Mouse (Mus musculus) spleen, postnatal 10 days (tissue): Measurements from ENCODE around the gene Orm3.
A peak's percentile ranks its signal among the peaks of the same experiment; 100 is the strongest.

Experiments
- DNase-seq, 2 experiments: peaks; one replicate each; pipeline ENCODE4 v3.0.0; 2021 to 2022; ENCODE audit warnings: low spot score in 2 of 2

The Orm3 gene

GRCm38 (mm10) chr4:63355877-63356665 is at the start of gene Orm3:
Gene Orm3, plus strand, starts transcription at chr4:63356162.
- DNase-seq, result no peak

- DNase-seq, result peak; percentile 63 to 89
These were observed 48.5 kb upstream of the Orm3 start for GRCm38 (mm10) chr4:63307175-63308062.

GRCm38 (mm10) chr4:63308316-63308715 is 47.6 kb upstream of the Orm3 start:
- no peak for DNase-seq

- DNase-seq, result no peak
These were observed 45.6 kb upstream of the Orm3 start for GRCm38 (mm10) chr4:63310247-63310855.

GRCm38 (mm10) chr4:63311426-63311825 is 44.5 kb upstream of the Orm3 start:
- DNase-seq, result no peak

GRCm38 (mm10) chr4:63314063-63314462 is 41.9 kb upstream of the Orm3 start:
- DNase-seq, result no peak

- no peak for DNase-seq
These were observed 39.8 kb upstream of the Orm3 start for GRCm38 (mm10) chr4:63316076-63316746.

- peak; percentile 31 to 74 for DNase-seq
These were observed 36.4 kb upstream of the Orm3 start for GRCm38 (mm10) chr4:63319566-63319965.

GRCm38 (mm10) chr4:63323275-63323815 is 32.6 kb upstream of the Orm3 start:
- DNase-seq, result no peak

GRCm38 (mm10) chr4:63333403-63333802 is 22.6 kb upstream of the Orm3 start:
- DNase-seq, result no peak

- no peak for DNase-seq
These were observed 17.4 kb upstream of the Orm3 start for GRCm38 (mm10) chr4:63338414-63339076.

- DNase-seq, result no peak
These were observed 13.5 kb upstream of the Orm3 start for GRCm38 (mm10) chr4:63342491-63342890.

GRCm38 (mm10) chr4:63343608-63344007 is 12.4 kb upstream of the Orm3 start:
- no peak for DNase-seq

GRCm38 (mm10) chr4:63344295-63344694 is 11.7 kb upstream of the Orm3 start, which contains the start of gene Orm1:
Gene Orm1, plus strand, starts transcription at chr4:63344560.
- no peak for DNase-seq

GRCm38 (mm10) chr4:63345261-63345660 is 10.7 kb upstream of the Orm3 start:
- DNase-seq, result no peak

GRCm38 (mm10) chr4:63346659-63347058 is 9.3 kb upstream of the Orm3 start:
- no peak for DNase-seq

- DNase-seq, result no peak
These were observed 7.4 kb upstream of the Orm3 start for GRCm38 (mm10) chr4:63348524-63348923.

GRCm38 (mm10) chr4:63356981-63357570 is 1.1 kb downstream of the Orm3 start:
- no peak for DNase-seq

GRCm38 (mm10) chr4:63359861-63360260 is 3.9 kb downstream of the Orm3 start:
- DNase-seq, result no peak

- DNase-seq, result no peak
These were observed 6.2 kb downstream of the Orm3 start, which contains the start of gene Orm2 for GRCm38 (mm10) chr4:63362150-63362549. Gene Orm2, plus strand, starts transcription at chr4:63362449.
